Mouse (Mus musculus): ENCODE data around the gene Bzw2.

GRCm38 (mm10) chr12:36157304-36157637, 609 bp downstream of the Bzw2 start:
- TF ChIP-seq CTCF (IDR thresholded peaks at IDR 0.05; ENCODE audit: borderline replicate concordance, control insufficient read depth, extremely low read depth, insufficient read depth, low read length, poor library complexity) (no peak), POLR2A (IDR thresholded peaks at IDR 0.05; ENCODE audit: control insufficient read depth, extremely low read depth, insufficient read depth, low read length, poor library complexity) (peak; percentile 21; the same call in 1 of the 2 replicates)
